Mouse (Mus musculus) cerebellum, postnatal 14 days (tissue): ENCODE measurements around the gene Myh10.

Source experiments
- DNase-seq, 2 experiments: peaks; one replicate each; pipeline ENCODE4 v3.0.0; 2021; ENCODE audit warnings: mixed read lengths in 2 of 2

The Myh10 gene

DNA sequence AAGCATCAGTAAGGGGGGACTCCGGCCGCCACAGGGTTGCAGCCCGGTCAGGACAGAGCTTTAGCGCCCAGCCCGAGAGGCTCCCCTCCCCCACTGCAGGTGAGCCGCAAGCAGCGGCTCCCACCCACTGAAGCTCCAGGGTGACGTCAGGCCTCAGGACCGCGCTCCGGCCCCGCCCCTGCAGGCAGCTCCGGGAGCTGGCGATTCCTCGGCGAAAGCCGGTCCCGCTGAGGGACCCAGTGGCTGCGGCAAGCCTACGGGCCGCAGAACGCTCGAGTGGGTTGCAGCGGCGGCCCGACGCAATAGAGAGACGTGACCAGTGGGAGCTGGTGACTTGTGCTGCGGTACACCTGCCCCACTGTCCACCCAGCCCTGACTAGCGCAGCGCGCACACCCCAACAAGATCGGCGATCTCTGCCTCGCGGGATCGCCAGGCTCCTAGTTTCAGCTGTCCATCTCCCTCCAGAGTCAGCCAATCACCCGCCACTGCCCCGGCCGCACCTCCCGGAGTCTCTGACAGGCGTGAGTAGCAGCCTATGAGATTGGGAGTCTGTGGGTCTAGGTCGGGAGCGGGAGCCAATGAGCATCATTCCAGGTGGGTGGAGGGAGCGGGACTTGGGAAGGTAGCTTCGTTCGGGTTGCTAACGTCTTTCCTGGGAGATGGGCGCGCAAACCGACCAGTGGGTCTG, at the start of gene Myh10:
TSS of gene Myh10 (plus strand) at position 239 of the 689 bp plus-strand sequence.
- peak; percentile 99 for DNase-seq

DNA sequence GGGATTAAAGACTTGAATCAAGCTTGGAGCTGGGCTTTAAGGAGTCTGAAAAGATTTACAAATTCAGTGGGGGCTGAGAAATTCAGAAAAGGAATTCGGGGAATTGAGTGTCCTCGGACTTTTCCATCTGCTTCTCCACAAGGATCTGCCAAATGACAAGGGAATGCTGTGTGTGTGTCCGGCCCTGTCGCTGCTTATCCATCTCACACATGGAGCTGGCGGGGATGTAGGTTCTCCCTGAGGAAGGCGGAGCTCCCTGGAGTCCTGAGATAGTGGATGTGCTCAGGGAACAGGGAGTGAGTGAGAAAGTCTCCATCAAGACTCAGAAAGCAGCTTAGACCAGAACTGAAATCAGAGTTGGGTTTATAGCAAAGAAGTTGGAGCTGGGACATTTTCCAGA, 46.6 kb upstream of the Myh10 start:
- DNase-seq, result peak in 1 of 2 experiments; percentile 14

DNA sequence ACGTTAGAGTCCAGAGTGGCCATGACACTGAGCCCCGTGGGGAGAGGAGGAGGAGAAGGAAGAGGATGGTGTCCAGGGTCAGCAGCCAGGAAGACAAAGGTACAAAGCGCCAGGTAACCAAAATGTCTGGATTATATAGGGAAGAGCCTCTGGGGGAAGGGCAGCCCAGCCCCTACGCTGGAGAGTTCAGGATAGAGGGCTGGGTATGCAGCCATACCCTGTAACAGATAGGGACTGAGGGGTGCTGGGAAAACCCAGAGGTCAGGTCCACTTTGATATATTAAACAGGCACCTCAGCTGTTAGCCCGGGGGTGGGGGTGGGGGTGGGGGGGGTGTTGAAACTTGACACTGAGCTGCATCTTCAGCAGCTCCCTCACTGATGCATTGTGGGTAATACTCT, 43.6 kb upstream of the Myh10 start:
- DNase-seq, result no peak

DNA sequence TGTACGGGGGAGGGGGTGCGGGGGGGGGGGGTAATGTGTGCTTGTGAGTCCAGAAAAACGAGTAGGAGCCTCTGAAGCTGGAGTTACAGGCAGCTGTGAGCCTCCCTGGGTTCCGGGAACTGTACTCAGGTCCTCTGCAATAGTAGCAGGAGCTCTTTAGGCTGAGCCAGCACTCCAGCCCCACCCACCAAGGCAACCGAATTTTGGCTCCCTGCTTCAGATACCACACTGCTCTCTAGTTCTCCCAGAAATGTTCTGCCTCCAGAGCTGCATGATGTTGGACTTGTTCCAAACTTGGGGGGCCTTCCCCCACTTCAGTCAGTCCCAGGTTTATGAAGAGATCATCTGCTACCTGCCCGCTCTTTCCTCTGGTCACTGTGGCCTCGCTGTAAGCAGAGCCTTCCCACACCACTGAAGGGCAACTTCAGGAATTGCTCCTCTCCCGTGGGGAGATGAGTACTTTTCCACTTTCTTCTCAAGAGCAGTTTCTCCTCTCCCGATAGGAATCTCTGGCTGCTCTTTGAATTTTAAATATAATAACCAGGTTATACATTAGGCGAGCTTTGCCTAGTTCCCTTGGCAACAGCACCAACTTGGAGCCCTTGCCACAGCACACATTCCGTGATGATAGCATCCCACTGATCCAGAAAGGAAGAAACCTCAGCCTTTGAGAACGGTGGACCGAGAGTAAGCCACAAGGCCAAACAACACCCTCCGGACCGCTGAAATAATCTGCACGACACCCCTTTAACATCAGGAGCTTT, 42.8 kb upstream of the Myh10 start:
- no peak for DNase-seq

DNA sequence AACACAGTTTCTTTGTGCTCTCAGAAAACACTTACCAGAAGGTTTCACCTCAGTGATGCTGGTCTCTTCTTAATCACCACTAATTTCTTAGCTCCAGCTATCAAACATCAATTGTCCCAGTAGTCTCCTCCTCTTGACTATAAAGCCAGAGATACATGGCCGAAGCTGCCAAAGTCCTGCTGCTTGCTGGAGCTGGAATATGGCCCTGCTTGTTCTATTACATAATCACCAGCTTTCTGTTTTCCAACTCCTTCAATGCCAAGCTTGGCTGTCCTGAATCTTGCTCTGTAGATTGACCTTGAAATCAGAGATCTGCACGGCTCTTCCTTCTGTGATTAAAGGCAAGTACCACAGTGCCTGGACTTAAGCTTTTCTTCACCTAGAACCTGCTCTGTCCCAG, 39.8 kb upstream of the Myh10 start:
- peak; percentile 31 to 32 for DNase-seq

DNA sequence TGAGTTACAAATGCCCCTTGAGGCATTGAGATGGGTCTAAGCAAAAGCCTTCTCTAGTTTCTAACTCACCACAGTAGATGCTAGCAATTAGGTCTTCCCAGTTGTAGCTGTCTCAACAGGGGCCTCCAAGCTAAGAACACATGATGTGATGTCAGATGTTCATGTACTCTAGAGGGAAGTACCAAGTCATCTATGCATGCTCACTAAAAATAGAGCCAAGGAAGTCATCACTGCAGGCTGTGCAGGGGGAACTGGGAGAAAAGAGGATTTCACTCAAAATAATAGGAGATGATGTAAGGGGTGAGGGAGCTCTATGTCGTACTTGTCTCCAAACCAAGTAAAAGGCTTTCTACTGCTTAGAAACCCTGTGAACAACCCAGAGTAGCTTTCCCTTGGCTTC, 35.8 kb upstream of the Myh10 start:
- DNase-seq, result no peak

DNA sequence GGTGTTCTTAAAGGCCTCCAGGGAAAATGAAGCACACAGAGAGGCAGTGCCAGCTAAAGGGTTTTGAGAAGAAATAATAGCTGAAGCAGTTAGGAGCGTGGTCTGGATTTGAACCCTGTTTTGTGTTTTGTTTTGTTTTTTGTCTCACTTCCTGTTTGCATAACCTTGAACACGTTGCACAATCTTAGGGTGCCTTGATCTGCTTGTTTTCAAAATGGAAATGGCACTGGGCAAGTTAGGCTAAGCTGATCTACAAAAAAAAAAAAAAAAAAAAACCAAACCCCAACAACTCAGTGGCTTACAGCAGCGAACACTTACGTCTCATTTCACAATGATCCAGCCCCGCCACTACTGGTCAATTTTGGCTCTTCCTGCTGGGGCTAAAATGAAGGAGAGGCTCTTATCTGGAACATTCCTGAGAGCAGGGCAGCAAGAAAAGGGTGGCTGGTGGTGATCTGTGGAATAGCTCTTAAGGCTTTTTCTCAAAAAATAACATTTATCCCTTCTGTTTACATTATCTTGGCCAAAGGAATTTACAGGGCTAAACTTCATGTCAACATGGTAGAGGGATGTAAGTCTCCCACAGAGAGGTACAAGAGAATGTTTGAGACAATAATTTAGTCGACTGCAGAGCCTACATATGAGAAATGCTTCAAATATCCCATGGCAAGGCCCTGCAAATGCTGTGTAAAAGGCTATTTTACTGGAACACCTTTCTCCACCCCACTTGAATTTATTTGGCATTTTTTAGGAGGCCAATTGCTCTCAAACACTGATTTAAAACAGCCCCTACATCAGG, 34.3 kb upstream of the Myh10 start:
- DNase-seq, result no peak

DNA sequence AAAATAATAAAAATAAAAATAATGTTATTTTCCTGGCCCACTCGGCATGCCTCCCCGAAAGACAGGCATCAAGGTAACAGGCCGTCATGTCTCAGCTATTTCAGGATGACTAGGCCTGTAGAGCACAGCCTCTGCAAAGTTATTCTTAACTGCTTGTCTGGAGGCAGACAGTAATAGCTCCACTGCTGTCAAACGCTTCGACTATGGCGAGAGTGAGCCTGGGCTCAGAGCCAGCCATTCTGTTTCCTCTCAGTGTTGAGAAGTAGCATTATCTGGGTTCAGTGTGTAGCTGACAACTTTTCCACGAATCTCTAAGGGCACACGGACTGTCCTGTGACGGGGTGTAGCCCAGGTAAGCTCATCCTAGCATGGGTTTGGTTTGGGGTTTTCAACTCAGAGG, 33.5 kb upstream of the Myh10 start:
- DNase-seq, result peak; percentile 38 to 53

DNA sequence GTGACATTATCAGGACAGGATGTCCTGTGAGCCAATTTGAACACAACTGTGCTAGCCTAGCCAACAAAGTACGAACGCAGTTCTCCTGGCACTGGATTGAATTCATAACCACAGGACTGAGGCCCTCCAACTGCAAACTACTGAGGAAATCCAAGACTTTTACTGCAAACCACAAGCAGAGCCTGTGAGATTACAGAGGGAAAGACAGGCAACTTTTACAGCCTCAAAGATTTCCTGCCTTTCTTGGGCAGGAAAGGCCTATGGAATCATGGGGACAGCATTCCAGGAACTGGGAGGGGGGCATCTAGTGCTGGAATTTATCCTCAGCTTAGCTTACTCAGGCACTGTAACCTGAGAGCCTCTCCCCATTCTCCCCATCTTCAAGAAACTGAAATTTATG, 26.0 kb upstream of the Myh10 start:
- DNase-seq, result no peak

DNA sequence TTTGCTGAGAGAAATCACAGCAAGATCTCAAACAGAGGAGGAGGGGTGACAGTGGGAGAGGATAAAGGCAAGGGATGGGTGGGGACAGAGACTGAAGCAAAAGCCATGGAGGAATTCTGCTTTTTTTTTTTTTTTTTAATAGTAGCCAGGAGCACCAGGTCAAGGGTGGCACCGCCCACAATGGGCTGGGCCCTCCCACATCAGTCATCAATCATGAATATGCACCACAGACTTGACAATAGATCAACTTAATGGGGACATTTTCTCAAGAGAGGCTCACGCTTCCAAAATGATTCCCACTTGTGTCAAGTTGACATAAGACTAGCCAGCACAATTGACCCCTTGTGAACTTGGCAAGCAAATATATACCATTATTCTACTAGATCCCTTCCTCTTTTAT, 25.1 kb upstream of the Myh10 start:
- DNase-seq, result no peak

DNA sequence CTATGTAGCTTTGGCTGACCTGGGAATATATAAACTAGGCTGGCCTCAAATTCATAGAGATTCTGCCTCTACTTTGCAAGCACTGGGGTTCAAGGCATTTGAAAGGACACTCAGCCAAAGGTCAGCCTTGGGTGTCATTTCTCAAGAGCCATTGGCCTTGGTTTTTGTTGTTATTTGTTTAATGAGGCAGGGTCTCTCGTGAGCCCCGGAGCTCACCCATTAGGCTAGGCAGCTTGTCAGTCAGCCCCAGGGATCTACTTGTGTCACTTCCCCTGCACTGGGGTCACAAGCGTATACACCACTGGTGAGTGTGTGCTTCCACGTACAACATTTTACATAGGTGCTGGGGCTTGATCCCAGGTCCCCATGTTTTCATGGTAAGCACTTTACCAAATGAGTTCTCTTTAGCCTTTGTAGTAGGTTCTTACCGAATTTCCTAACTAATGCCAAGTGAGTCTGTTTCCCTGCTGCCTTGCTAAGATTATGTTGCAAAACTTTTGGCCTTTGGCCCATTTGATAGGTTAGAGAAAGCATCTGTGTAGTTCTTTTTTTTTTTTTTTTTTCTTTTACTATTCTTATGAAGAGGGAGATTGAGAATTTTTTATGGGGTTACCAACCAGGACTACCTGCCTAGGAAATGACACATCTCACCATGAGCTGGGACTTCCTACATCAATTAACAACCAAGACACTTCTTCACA, 18.9 kb upstream of the Myh10 start:
- DNase-seq, result no peak

DNA sequence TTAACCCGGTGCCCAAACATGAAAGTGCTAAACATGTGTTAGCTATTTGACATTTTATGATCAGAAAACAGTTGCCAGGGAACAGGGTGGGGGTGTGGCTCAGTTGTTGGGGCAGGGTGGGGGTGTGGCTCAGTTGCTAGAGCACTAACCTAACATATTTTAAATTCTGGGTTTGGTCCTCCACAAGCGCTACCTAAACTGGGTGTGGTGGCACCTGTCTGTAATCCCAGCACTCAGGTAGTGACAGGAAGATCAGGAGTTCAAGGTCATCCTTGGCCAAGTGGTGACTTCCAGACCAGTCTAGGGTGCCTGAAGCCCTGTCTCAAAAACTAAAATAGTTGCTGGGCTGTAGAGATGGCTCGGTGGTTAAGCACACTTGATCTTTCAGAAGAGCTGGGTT, 17.3 kb upstream of the Myh10 start:
- DNase-seq, result no peak

DNA sequence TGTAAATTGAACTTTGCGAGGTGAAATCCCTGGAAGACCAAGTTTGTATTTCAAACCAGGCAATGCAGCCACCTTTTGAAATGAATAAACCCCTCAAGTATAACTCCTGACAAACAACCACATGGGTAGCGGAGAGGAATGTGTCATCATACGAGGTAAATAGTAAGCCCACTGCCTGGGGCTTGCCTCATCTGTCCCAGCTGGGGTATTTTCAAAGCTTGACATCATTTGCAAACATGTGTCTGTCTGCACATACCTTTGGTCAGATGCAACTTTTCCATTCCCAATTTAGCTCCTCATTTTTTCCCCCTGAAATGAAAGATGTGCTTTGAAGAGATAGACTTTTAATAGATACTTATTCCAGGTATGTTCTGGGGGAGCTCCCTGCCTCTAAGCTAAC, 16.7 kb upstream of the Myh10 start:
- DNase-seq, result no peak

DNA sequence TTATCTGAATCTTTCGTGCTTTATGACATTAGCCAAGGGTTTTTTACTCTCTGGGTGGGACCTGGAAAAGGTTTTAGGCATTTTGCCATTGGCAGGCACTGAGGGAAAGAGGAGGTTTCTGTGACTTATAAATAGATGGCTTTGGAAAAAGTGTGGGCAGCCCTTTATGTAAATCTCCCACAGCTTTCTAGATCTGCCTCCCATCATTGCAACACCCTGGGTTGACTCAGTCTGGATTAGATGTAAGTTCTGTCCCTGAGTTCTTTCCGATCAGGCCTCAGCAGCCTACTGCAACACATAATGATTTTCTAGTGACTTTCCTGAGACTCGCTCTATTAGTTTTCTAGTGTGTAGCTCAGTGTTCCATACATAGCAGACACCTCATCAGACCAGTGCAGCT, 16.1 kb upstream of the Myh10 start:
- no peak for DNase-seq

DNA sequence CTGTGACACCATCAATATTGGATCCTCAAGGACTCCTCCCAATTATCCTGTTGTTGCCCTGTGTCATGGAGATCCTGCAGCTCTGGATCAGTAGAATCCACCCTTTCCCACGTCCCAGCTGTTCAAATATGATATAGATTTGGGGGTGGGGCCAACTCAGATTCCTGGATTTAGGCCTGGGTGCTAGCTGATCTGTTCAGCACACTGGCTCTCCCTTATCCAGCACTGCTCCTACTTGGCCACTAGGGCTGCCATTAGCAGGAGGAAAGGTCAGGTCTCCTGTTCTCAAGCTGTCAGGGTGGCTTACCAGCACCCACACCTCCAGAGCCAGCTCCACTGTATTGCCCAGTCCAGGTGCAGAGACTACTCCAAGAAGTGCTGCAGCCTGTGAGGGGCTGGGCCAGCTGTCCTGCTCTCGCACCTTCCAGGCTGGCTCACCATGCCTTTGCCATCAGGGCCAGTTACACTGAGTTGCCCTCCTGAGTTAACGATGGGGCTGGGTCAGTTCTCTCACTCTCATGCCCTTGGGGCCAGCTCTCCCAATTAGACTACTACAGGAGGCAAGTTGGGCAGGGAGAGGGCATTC, 10.0 kb upstream of the Myh10 start:
- DNase-seq, result no peak

DNA sequence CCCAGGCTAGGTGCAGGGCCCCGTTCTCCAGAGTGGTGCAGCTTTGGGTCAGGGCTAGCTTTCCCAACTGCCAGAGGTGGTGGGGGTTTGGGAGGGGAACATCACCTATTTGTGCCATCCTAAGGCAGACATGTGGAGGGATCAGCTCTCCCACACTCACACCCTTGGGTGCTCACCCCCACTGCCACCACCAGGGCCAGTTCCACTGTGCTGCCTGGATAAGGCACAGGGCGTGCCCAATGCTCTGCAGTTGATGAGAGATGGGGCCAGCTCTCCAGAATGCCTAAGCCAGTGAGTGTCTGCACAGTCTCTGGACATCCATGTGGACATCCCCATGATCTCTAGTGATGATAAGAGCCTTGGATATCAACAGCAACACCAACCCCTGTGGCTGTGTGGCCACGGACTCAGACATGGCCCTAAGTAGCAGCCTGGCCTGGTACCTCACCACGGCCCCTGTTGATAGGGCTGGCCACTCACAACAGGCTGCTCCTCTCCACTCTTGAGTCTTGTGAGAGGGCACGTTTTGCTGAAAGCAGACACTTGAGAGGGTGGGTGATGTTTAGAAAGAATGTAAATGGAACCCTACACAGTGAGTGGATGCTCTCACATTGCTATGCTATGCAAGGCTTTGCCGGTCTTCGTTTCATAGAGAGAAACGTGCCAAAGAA, 9.1 kb upstream of the Myh10 start:
- DNase-seq, result no peak

DNA sequence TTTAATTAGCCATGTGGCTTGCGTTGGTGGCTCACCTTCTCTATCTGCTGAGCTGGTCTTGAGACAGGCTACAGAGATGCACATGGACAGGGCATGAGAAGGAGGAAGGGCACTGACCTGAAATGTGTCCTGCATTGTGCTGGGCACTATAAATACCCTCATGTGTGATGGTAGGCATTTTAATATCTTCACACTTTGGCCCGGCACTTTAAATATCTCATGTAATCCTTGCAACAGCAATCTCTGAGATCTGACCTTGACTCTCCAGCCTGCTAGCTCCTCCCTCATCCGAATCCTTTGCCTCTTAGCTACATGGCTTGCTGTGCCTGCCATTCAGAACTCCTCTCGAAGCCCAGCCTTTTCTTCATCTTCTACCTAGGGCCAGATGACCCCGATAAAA, 5.4 kb upstream of the Myh10 start:
- no peak for DNase-seq

DNA sequence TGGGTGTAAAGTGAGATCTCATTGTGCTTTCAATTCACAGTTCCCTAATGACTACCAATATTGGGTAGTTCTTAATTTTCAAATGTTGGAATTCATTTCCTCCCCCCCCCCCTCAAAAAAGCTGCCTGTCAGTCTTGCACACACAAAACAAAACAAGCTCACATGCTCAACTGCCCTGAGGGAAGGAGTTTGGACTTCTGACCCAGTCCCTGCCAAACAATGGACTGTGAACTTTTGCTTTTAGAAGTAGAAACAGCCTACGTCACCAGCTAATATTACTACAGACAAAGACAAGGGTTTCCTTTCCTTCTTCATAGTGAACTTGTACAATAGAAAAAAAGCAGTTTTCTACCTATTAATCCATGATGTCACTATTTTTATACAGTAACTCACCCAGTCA, 2.1 kb upstream of the Myh10 start:
- DNase-seq, result no peak

DNA sequence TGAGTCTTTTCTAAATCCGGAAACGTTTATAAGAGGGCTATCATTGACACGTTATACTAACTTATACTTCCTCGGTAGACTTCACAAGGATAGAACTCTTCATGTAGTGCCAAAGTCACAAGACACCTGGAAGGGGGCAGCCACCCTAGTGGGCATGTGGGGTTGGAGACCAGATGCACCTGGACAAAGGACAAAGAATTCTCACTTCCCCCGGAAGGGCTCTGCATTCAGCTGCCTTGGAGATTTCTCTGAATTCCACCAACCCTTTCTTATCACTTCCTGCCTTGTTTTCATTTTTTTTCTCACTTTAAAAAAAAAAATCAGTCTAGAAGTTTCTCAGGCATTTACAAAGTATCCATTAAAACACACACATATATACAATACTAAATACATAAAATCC, 894 bp upstream of the Myh10 start:
- DNase-seq, result peak; percentile 22 to 29

DNA sequence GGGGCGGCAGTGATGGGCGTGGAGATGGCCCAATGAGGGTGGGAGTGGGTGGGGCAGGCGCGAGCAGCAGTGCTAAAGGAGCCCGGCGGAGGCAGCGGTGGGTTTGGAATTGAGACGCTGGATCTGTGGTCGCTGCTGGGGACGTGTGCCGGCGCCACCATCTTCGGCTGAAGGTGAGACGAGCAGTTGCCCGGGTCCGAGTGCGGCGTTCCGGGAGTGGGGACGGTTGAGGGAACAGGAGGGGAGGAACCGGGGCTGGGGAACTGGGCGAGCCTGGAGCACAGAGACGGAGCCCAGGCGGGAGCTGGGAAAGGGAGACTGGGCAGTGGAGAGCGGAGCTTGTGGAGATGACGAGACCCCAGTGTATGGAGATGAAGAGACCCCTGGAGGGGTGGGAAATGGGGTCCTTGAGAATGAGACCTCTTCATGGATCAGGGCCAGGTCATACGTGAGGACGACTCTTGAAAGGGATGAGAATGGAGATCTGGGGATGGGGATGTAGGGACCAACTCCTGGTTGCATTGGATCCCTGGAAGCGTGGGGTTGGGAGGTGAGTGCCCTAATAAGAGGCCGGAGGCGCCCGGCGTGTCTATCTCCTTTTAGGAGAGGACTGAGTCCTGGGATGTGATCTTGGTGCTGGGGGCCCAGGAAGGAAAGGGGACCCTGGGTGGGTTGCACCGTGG, 792 bp downstream of the Myh10 start:
- no peak for DNase-seq

DNA sequence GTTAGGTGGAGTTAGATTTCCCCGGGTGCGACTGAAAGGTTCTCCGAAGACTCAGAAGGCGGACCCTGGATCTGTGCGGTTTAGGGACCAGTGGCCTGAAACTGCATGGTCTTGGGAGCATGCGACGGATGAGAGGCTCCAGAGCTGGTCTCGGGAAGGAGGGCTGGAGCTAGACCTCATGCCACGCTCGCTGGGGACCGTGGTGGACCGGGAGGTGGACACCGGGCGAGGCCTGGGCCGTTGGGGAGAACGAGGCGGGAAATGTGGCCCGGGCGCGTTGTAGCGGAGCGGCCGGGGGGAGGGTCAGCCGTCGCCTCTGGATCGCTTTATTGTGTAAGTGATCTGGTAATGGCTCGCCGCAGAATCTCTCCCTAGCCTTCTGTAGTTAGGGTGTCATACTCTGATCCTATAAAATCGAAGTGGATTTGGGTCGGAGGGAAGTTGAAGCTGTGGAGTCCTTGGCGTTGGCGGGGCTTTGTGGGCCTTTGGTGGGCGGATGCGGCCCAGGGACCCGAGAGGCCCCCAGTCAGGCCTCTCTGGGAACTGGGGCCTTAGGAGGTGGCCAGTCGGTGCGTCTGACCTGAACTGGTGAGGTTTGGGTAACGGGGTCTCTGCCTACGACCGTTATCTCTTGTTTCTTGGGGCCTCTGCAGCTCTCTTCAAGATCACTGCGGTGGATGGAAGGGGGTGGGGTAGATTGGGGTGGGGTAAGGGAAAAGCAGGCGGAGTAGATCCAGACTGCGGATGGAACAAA, 1.5 kb downstream of the Myh10 start:
- DNase-seq, result peak; percentile 60 to 62
